Mouse (Mus musculus): ENCODE data around the gene Trappc1. TPM values are rescaled to one million over a fixed set of nuclear protein-coding genes. Genes with fewer than 3 reads are reported as not detected.
A peak's percentile ranks its signal among the peaks of the same experiment; 100 is the strongest.

Gene Trappc1
- polyA plus RNA-seq, 1 experiment from 2014 or later, result 160 TPM

DNA sequence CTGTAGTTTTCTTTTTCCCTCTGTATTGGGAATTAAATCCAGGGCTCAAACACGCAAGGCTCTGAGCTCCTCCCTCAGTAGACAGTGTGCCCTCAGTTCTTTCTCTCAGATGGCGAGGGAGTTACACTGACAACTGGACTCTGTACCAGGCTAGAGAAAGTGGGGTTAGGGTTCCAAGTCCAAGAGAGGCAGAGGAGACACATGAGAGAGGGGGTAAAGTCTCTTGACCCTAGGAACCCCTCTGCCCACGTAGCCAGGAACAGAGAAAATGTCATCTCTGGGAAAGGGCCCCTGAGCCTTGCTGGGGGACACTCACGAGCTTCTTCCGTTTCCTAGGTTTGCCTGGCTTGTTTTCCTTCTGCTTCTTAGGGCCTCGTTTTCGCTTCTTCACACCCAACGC is 40.6 kb downstream of the Trappc1 start:
- peak overlapping the region; percentile 95 for H3K27ac ChIP-seq (ENCODE audit: low read depth)
- peak overlapping the region; percentile 64 for H3K4me2 ChIP-seq (ENCODE audit: low read length)
- peaks cover 45% of the 10 kb centered on the region for H3K36me3 ChIP-seq (ENCODE audit: control insufficient read depth, insufficient read depth, low read length)
- H3K9ac ChIP-seq (ENCODE audit: low read length), result no peak overlapping the region
- H3K4me3 ChIP-seq (ENCODE audit: low read depth, low read length), result no peak overlapping the region
- DNase-seq (ENCODE audit: low spot score) (no peak), ATAC-seq (replicated peaks; ENCODE audit: low FRiP score, low TSS enrichment, low read depth) (no peak)
- no peaks in the 10 kb centered on the region for H3K27me3 ChIP-seq (replicated peaks; ENCODE audit: control insufficient read depth, insufficient read depth, low read length)
- H3K4me1 ChIP-seq (replicated peaks; ENCODE audit: control insufficient read depth, insufficient read depth, low read length), result peaks cover 26% of the 10 kb centered on the region
- H3K9me3 ChIP-seq (ENCODE audit: control insufficient read depth, low read length), result no peaks in the 10 kb centered on the region
- WGBS, result 47% methylated on average over 8 of the region's 8 CpGs

- Histone ChIP-seq H3K36me3 (ENCODE audit: control insufficient read depth, insufficient read depth, low read length) (peaks cover 40% of the 10 kb centered on the region), H3K4me2 (ENCODE audit: low read length) (peak overlapping the region; percentile 64), H3K4me1 (replicated peaks; ENCODE audit: control insufficient read depth, insufficient read depth, low read length) (peaks cover 26% of the 10 kb centered on the region), H3K27me3 (replicated peaks; ENCODE audit: control insufficient read depth, insufficient read depth, low read length) (no peaks in the 10 kb centered on the region), H3K4me3 (ENCODE audit: low read depth, low read length) (0 out of 2 replicates have a peak overlapping the region, but pooled peaks have one; percentile 80), H3K9me3 (ENCODE audit: control insufficient read depth, low read length) (no peaks in the 10 kb centered on the region), H3K27ac (ENCODE audit: low read depth) (peak overlapping the region; percentile 95), H3K9ac (ENCODE audit: low read length) (no peak overlapping the region)
- DNase-seq (ENCODE audit: low spot score), result peak; percentile 85
- WGBS, result 2% methylated on average over 6 of the region's 6 CpGs
- no peak; the same call in 1 of the 2 replicates for ATAC-seq (replicated peaks; ENCODE audit: low FRiP score, low TSS enrichment, low read depth)
These were observed 41.1 kb downstream of the Trappc1 start for GRCm38 (mm10) chr11:69364910-69365309.

- ATAC-seq (replicated peaks; ENCODE audit: low FRiP score, low TSS enrichment, low read depth) (no peak), DNase-seq (ENCODE audit: low spot score) (peak; percentile 66)
- Histone ChIP-seq H3K4me1 (replicated peaks; ENCODE audit: control insufficient read depth, insufficient read depth, low read length) (peaks cover 29% of the 10 kb centered on the region), H3K36me3 (ENCODE audit: control insufficient read depth, insufficient read depth, low read length) (peaks cover 32% of the 10 kb centered on the region), H3K4me3 (ENCODE audit: low read depth, low read length) (peak overlapping the region; percentile 80), H3K27me3 (replicated peaks; ENCODE audit: control insufficient read depth, insufficient read depth, low read length) (no peaks in the 10 kb centered on the region), H3K27ac (ENCODE audit: low read depth) (peak overlapping the region; percentile 95), H3K9me3 (ENCODE audit: control insufficient read depth, low read length) (no peaks in the 10 kb centered on the region), H3K4me2 (ENCODE audit: low read length) (peak overlapping the region; percentile 64), H3K9ac (ENCODE audit: low read length) (peak overlapping the region; percentile 31)
- 14% methylated on average over 6 of the region's 6 CpGs for WGBS
These were observed 41.9 kb downstream of the Trappc1 start for GRCm38 (mm10) chr11:69365722-69366121.

DNA sequence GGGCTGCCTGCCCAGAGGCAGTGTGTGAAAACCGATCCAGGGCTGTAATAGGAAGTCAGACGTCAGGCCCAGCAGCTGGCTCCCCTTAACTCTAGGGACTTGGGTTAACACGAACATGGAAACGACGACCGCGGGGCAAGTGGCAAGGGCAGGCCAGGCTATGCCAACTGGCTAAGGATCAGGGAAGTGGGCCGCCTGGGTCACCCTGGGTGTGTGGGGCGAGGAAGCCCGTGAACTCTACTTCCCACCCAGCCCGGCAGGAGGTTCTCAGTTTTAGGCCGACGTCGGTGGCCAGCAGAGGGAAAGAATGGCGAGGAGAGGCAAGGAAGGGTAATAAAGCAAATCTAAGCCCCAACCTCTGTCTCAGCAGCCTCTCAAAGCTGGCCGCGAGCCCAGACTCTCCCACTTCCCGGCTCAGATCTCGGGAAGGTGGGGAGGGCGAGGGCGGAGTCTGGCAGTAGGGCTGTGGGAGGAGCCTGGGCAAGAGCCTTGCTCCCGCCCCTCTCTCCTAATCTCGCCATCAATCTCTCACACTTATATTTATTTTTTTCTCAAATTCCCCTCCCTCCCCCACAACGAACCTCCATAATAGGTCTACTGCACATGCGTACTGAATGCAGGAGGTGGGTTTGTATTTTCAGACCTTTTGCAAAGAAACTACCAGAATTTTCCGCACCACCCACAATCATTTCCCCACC is 42.5 kb downstream of the Trappc1 start:
- Histone ChIP-seq H3K27ac (ENCODE audit: low read depth) (peak overlapping the region; percentile 100), H3K4me2 (ENCODE audit: low read length) (peak overlapping the region; percentile 64), H3K4me3 (ENCODE audit: low read depth, low read length) (peak overlapping the region; percentile 80), H3K36me3 (ENCODE audit: control insufficient read depth, insufficient read depth, low read length) (peaks cover 26% of the 10 kb centered on the region), H3K4me1 (replicated peaks; ENCODE audit: control insufficient read depth, insufficient read depth, low read length) (peaks cover 35% of the 10 kb centered on the region), H3K27me3 (replicated peaks; ENCODE audit: control insufficient read depth, insufficient read depth, low read length) (no peaks in the 10 kb centered on the region), H3K9ac (ENCODE audit: low read length) (peak overlapping the region; percentile 31), H3K9me3 (ENCODE audit: control insufficient read depth, low read length) (no peaks in the 10 kb centered on the region)
- WGBS, result under 1% methylated on average over 26 of the region's 26 CpGs
- ATAC-seq (replicated peaks; ENCODE audit: low FRiP score, low TSS enrichment, low read depth) (peak; percentile 77), DNase-seq (ENCODE audit: low spot score) (peak; percentile 95)

DNA sequence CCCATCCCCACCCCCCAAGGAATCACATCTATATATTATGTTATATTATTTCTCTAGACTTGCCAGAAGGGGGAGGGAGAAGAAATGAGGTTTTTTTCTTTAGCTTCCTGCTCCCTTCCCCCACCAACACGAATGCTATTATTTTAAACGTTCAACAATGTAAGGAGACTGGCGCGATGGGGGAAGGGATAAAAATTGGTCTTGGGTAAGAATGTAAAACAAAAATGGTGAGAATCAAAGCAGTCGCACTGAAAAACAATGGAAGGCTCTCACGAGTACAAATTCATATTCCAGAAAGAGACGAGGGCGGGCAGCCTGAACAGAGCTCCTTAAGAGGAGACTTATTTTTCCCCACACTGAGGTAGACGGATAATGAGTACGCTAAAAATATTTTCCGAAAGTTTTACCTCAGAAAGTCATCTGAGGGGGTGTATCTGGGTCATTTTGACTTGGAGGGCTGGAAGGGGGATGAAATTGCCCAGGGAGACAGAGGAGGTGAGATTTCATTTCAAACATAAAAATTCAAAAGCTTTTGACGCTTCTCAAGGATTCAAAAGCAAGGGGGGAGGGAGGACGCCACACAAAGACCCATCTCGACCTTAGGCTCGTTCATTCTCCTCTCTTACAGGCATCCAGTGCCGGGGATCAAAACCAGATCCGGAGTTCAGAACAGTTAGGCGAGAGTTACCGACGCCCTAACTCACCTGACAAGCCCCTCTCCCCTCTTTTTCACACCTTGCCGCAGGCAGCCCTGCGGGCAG is 43.3 kb downstream of the Trappc1 start:
- peak overlapping the region; percentile 80 for H3K4me3 ChIP-seq (ENCODE audit: low read depth, low read length)
- H3K9ac ChIP-seq (ENCODE audit: low read length), result peak overlapping the region; percentile 100
- peak overlapping the region; percentile 100 for H3K27ac ChIP-seq (ENCODE audit: low read depth)
- peak overlapping the region; percentile 64 for H3K4me2 ChIP-seq (ENCODE audit: low read length)
- DNase-seq (ENCODE audit: low spot score), result peak; percentile 85
- peak; percentile 3; the same call in 1 of the 2 replicates for ATAC-seq (replicated peaks; ENCODE audit: low FRiP score, low TSS enrichment, low read depth)
- WGBS, result under 1% methylated on average over 22 of the region's 22 CpGs
- peaks cover 19% of the 10 kb centered on the region for H3K36me3 ChIP-seq (ENCODE audit: control insufficient read depth, insufficient read depth, low read length)
- H3K4me1 ChIP-seq (replicated peaks; ENCODE audit: control insufficient read depth, insufficient read depth, low read length), result peaks cover 43% of the 10 kb centered on the region
- H3K9me3 ChIP-seq (ENCODE audit: control insufficient read depth, low read length), result no peaks in the 10 kb centered on the region
- no peaks in the 10 kb centered on the region for H3K27me3 ChIP-seq (replicated peaks; ENCODE audit: control insufficient read depth, insufficient read depth, low read length)

GRCm38 (mm10) chr11:69367616-69368355 is 44.0 kb downstream of the Trappc1 start:
- Histone ChIP-seq H3K27me3 (replicated peaks; ENCODE audit: control insufficient read depth, insufficient read depth, low read length) (no peaks in the 10 kb centered on the region), H3K4me1 (replicated peaks; ENCODE audit: control insufficient read depth, insufficient read depth, low read length) (peaks cover 50% of the 10 kb centered on the region), H3K27ac (ENCODE audit: low read depth) (peak overlapping the region; percentile 100), H3K9me3 (ENCODE audit: control insufficient read depth, low read length) (no peaks in the 10 kb centered on the region), H3K4me3 (ENCODE audit: low read depth, low read length) (peak overlapping the region; percentile 80), H3K9ac (ENCODE audit: low read length) (peak overlapping the region; percentile 100), H3K4me2 (ENCODE audit: low read length) (peak overlapping the region; percentile 64), H3K36me3 (ENCODE audit: control insufficient read depth, insufficient read depth, low read length) (peaks cover 11% of the 10 kb centered on the region)
- under 1% methylated on average over 22 of the region's 22 CpGs for WGBS
- ATAC-seq (replicated peaks; ENCODE audit: low FRiP score, low TSS enrichment, low read depth) (peak; percentile 0; the same call in 1 of the 2 replicates), DNase-seq (ENCODE audit: low spot score) (peak; percentile 69)

GRCm38 (mm10) chr11:69368356-69369214 is 44.8 kb downstream of the Trappc1 start:
- H3K9ac ChIP-seq (ENCODE audit: low read length), result peak overlapping the region; percentile 100
- peak; percentile 22 for ATAC-seq (replicated peaks; ENCODE audit: low FRiP score, low TSS enrichment, low read depth)
- H3K4me3 ChIP-seq (ENCODE audit: low read depth, low read length), result peak overlapping the region; percentile 80
- WGBS, result under 1% methylated on average over 60 of the region's 106 CpGs
- H3K9me3 ChIP-seq (ENCODE audit: control insufficient read depth, low read length), result no peaks in the 10 kb centered on the region
- peak overlapping the region; percentile 64 for H3K4me2 ChIP-seq (ENCODE audit: low read length)
- peak; percentile 79 for DNase-seq (ENCODE audit: low spot score)
- H3K36me3 ChIP-seq (ENCODE audit: control insufficient read depth, insufficient read depth, low read length), result peaks cover 5% of the 10 kb centered on the region
- H3K27ac ChIP-seq (ENCODE audit: low read depth), result peak overlapping the region; percentile 100
- peaks cover 50% of the 10 kb centered on the region for H3K4me1 ChIP-seq (replicated peaks; ENCODE audit: control insufficient read depth, insufficient read depth, low read length)
- no peaks in the 10 kb centered on the region for H3K27me3 ChIP-seq (replicated peaks; ENCODE audit: control insufficient read depth, insufficient read depth, low read length)

Measured in intestine, embryonic 14.5 days (tissue).